Mouse (Mus musculus) gastrocnemius, adult 2 months (tissue): Measurements from ENCODE around the gene Plxna4. TPM values are rescaled to one million over a fixed set of nuclear protein-coding genes. Genes with fewer than 3 reads are reported as not detected.

Experiments
- DNase-seq: peaks from one replicate; pipeline ENCODE4 v3.0.0; 2022
- H3K27ac ChIP-seq: fragments of 200-600 bp; 2 replicates; pipeline ENCODE4 v1.8.1; 2022; ENCODE audit warnings: mild to moderate bottlenecking
- H3K4me3 ChIP-seq: fragments of 200-600 bp; 2 replicates; pipeline ENCODE4 v1.8.1; 2022; ENCODE audit warnings: mild to moderate bottlenecking, moderate library complexity
- CTCF ChIP-seq: fragments of 200-600 bp; IDR thresholded peaks from 2 replicates; pipeline ENCODE4 v1.8.1; 2022; ENCODE audit warnings: antibody characterized with exemption, mild to moderate bottlenecking, moderate library complexity
- intact Hi-C: fragments of 180-260 bp; cut with DNase I; formaldehyde crosslinking; loops from one replicate; pipeline ENCODE4 v1.15.1; 2025
- total RNA-seq, 2 experiments: library from RNA; stranded (reverse); gene quantifications; 2 replicates each; pipeline ENCODE4 v1.2.3; 2021

Plxna4 gene
- total RNA-seq, 2 experiments from 2014 or later: 1.4 to 4.6 TPM

GRCm38 (mm10) chr6:32109207-32109606 lies 478.8 kb downstream of the Plxna4 start:
- H3K27ac ChIP-seq: no peak overlapping the region
- intact Hi-C loops: no loop called here
- TF ChIP-seq CTCF: no peak
- H3K4me3 ChIP-seq: no peak overlapping the region
- DNase-seq: no peak

- Histone ChIP-seq H3K27ac (no peak overlapping the region), H3K4me3 (no peak overlapping the region)
- TF ChIP-seq CTCF: no peak
- intact Hi-C loops: no loop called here
- DNase-seq: no peak
Observed at GRCm38 (mm10) chr6:32105547-32106275, 482.3 kb downstream of the Plxna4 start.
